Mouse (Mus musculus): ENCODE results near the gene Rdh1. TPM values are rescaled to one million over a fixed set of nuclear protein-coding genes. Genes with fewer than 3 reads are reported as not detected.

The Rdh1 gene
- polyA plus RNA-seq, 1 experiment = 0.01 TPM

DNA sequence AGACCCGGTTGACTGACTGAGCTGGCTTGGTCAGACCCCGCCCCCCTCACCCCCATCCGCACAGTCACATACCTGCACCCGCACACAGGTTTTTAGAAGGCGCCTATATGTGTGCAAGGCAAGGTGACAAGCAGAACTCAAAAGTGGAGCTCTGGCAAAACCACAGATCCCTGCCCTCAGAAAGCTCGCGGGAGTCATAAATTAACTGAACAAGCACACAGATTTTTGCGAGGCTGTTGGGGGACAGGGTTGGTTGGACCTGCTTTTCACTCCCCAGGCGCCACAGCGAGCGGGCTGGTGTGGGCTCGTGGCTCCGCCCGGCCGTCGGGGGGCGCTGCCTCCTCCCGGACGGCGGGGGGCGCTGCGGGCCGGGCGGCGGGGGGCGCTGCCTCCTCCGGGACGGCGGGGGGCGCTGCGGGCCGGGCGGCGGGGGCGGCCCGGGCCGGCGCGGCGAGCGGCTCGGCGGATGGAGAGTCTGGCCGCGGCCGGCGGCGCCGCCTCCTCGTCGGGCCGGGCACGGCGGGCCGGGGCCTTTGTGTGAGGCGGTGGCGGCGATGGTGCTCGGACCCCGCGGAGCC lies 20.3 kb upstream of the Rdh1 start, which contains the start of gene Zbtb39:
Gene Zbtb39 (plus strand): TSS at position 456 of the 578 bp plus-strand sequence.
- peaks cover 6% of the 10 kb centered on the region for H3K27me3 ChIP-seq (ENCODE audit: control insufficient read depth, insufficient read depth, insufficient read length)
- H3K4me2 ChIP-seq (ENCODE audit: low read depth) = peak within 1 kb of the TSS; percentile 75
- H3K36me3 ChIP-seq (ENCODE audit: control insufficient read depth, insufficient read depth) = no peaks in the 10 kb centered on the region
- peak within 1 kb of the TSS; percentile 95 for H3ac ChIP-seq (ENCODE audit: control insufficient read depth, insufficient read length)
- H3K4me3 ChIP-seq = peak within 1 kb of the TSS; percentile 34
- H3K79me2 ChIP-seq (ENCODE audit: control insufficient read depth, insufficient read depth) = peaks cover 28% of the 10 kb centered on the region
- TF ChIP-seq MYOG (IDR thresholded peaks at IDR 0.05; ENCODE audit: control insufficient read depth in 1 of 3, insufficient read depth in 1 of 3, insufficient read length in 2 of 3, low read depth in 2 of 3) (no peak), REST (IDR thresholded peaks at IDR 0.05; ENCODE audit: insufficient read depth, insufficient read length) (no peak), MYOD1 (IDR thresholded peaks at IDR 0.05; ENCODE audit: control insufficient read depth in 1 of 3, insufficient read length in 2 of 3, low read depth in 2 of 3) (no peak), TCF12 (IDR thresholded peaks at IDR 0.05; ENCODE audit: insufficient read depth, poor library complexity, severe bottlenecking) (no peak), MAX (IDR thresholded peaks at IDR 0.05; ENCODE audit: low read depth) (no peak), SRF (IDR thresholded peaks at IDR 0.05; ENCODE audit: control insufficient read depth, insufficient read length, low read depth) (no peak), POLR2AphosphoS2 (IDR thresholded peaks at IDR 0.05; ENCODE audit: insufficient read length, low read depth) (peak; percentile 18), POLR2A (IDR thresholded peaks at IDR 0.05; ENCODE audit: insufficient read length, low read depth) (peak; percentile 81), CEBPB (IDR thresholded peaks at IDR 0.05; ENCODE audit: insufficient read depth, poor library complexity, severe bottlenecking) (no peak), TCF3 (IDR thresholded peaks at IDR 0.05; ENCODE audit: insufficient read length, low read depth) (no peak), E2F4 (IDR thresholded peaks at IDR 0.05; ENCODE audit: insufficient read depth) (no peak), USF1 (IDR thresholded peaks at IDR 0.05; ENCODE audit: low read depth) (no peak)

DNA sequence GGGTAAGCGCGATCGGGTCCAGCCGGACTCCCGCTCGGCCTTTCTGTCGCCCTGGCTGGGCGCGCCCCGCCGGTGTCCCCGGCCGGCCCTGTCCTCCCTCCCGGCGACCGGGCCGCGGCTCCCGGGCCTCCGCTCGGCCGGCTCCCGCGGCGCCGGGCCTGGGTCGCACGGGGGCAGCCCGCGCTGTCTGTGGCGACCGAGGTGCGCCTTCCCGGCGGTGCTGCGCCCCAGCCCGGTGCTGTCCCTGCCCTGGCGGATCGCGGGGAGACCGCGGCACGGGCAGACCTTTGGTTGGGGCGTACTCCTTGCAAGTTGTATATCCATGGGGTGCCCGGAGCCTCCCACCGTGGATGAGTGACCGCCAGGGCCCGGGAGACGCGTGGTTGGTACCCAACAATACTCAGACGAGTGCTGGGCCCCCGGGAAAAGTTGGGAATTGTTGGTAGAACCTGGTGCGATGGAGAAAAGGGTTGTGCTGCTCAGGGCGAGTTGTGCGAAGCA lies 19.8 kb upstream of the Rdh1 start:
- TF ChIP-seq TCF12 (IDR thresholded peaks at IDR 0.05; ENCODE audit: insufficient read depth, poor library complexity, severe bottlenecking) = no peak
- no peak for TF ChIP-seq CEBPB (IDR thresholded peaks at IDR 0.05; ENCODE audit: insufficient read depth, poor library complexity, severe bottlenecking)
- TF ChIP-seq POLR2AphosphoS2 (IDR thresholded peaks at IDR 0.05; ENCODE audit: insufficient read length, low read depth) = no peak
- TF ChIP-seq MYOG (IDR thresholded peaks at IDR 0.05; ENCODE audit: control insufficient read depth in 1 of 3, insufficient read depth in 1 of 3, insufficient read length in 2 of 3, low read depth in 2 of 3) = no peak
- TF ChIP-seq MYOD1 (IDR thresholded peaks at IDR 0.05; ENCODE audit: control insufficient read depth in 1 of 3, insufficient read length in 2 of 3, low read depth in 2 of 3) = no peak
- no peak for TF ChIP-seq MAX (IDR thresholded peaks at IDR 0.05; ENCODE audit: low read depth)
- no peak for TF ChIP-seq E2F4 (IDR thresholded peaks at IDR 0.05; ENCODE audit: insufficient read depth)
- TF ChIP-seq USF1 (IDR thresholded peaks at IDR 0.05; ENCODE audit: low read depth) = no peak
- no peak for TF ChIP-seq POLR2A (IDR thresholded peaks at IDR 0.05; ENCODE audit: insufficient read length, low read depth)
- no peak for TF ChIP-seq SRF (IDR thresholded peaks at IDR 0.05; ENCODE audit: control insufficient read depth, insufficient read length, low read depth)
- no peak for TF ChIP-seq REST (IDR thresholded peaks at IDR 0.05; ENCODE audit: insufficient read depth, insufficient read length)
- no peak for TF ChIP-seq TCF3 (IDR thresholded peaks at IDR 0.05; ENCODE audit: insufficient read length, low read depth)
- peak overlapping the region; percentile 75 for H3K4me2 ChIP-seq (ENCODE audit: low read depth)
- peaks cover 31% of the 10 kb centered on the region for H3K79me2 ChIP-seq (ENCODE audit: control insufficient read depth, insufficient read depth)
- peaks cover 6% of the 10 kb centered on the region for H3K27me3 ChIP-seq (ENCODE audit: control insufficient read depth, insufficient read depth, insufficient read length)
- H3K36me3 ChIP-seq (ENCODE audit: control insufficient read depth, insufficient read depth) = peaks cover 1% of the 10 kb centered on the region
- peak overlapping the region; percentile 95 for H3ac ChIP-seq (ENCODE audit: control insufficient read depth, insufficient read length)
- peak overlapping the region; percentile 34 for H3K4me3 ChIP-seq

DNA sequence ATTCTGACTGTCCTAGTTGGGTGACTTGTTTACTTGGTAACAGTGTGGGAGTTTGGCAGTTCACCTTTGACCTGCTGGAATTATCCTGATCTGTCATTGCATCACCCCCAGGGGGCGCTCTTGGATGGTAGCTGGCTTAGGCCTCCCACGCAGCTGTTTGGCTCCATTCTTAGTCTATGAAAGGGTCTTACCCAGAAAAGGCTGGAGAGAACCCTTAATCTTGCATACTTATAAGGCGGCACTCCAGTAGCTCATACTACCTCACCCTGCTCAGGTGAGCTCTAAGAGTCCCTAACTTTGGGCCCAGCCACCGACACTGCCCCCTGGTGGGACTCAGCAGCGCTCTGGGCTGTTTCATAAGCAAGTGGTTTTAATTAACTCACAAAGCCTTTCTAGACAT lies 14.9 kb upstream of the Rdh1 start:
- H3K4me3 ChIP-seq = no peak overlapping the region
- H3K27me3 ChIP-seq (ENCODE audit: control insufficient read depth, insufficient read depth, insufficient read length) = no peaks in the 10 kb centered on the region
- H3K4me2 ChIP-seq (ENCODE audit: low read depth) = no peak overlapping the region
- peaks cover 13% of the 10 kb centered on the region for H3K36me3 ChIP-seq (ENCODE audit: control insufficient read depth, insufficient read depth)
- H3K79me2 ChIP-seq (ENCODE audit: control insufficient read depth, insufficient read depth) = peaks cover 31% of the 10 kb centered on the region
- TF ChIP-seq SRF (IDR thresholded peaks at IDR 0.05; ENCODE audit: control insufficient read depth, insufficient read length, low read depth) (no peak), USF1 (IDR thresholded peaks at IDR 0.05; ENCODE audit: low read depth) (no peak), MYOG (IDR thresholded peaks at IDR 0.05; ENCODE audit: control insufficient read depth in 1 of 3, insufficient read depth in 1 of 3, insufficient read length in 2 of 3, low read depth in 2 of 3) (no peak), POLR2A (IDR thresholded peaks at IDR 0.05; ENCODE audit: insufficient read length, low read depth) (no peak), TCF3 (IDR thresholded peaks at IDR 0.05; ENCODE audit: insufficient read length, low read depth) (no peak), E2F4 (IDR thresholded peaks at IDR 0.05; ENCODE audit: insufficient read depth) (no peak), TCF12 (IDR thresholded peaks at IDR 0.05; ENCODE audit: insufficient read depth, poor library complexity, severe bottlenecking) (no peak), CEBPB (IDR thresholded peaks at IDR 0.05; ENCODE audit: insufficient read depth, poor library complexity, severe bottlenecking) (no peak), MAX (IDR thresholded peaks at IDR 0.05; ENCODE audit: low read depth) (no peak), POLR2AphosphoS2 (IDR thresholded peaks at IDR 0.05; ENCODE audit: insufficient read length, low read depth) (no peak)
- H3ac ChIP-seq (ENCODE audit: control insufficient read depth, insufficient read length) = no peak overlapping the region

DNA sequence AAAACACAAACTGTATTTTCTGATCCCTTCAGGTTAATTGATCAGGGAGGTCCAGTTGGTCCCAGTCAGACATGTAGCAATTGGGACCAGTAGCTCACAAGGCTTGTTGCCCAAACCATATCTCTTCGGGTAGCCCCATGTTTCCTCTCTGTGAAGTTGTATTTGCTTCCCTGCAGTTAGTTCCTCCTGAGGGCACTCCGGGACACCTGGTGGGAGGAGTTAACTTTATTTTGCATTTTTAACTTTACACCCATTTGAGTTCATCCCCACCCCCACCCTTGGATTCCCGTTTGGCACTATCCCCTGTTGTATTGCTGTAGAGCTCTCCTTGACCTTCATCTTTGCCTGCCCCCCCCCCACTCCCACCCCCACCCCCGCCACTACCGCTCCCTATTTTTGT lies 13.6 kb upstream of the Rdh1 start:
- no peak overlapping the region for H3ac ChIP-seq (ENCODE audit: control insufficient read depth, insufficient read length)
- peaks cover 13% of the 10 kb centered on the region for H3K36me3 ChIP-seq (ENCODE audit: control insufficient read depth, insufficient read depth)
- peaks cover 20% of the 10 kb centered on the region for H3K79me2 ChIP-seq (ENCODE audit: control insufficient read depth, insufficient read depth)
- H3K4me3 ChIP-seq = no peak overlapping the region
- no peaks in the 10 kb centered on the region for H3K27me3 ChIP-seq (ENCODE audit: control insufficient read depth, insufficient read depth, insufficient read length)
- TF ChIP-seq MAX (IDR thresholded peaks at IDR 0.05; ENCODE audit: low read depth) (no peak), REST (IDR thresholded peaks at IDR 0.05; ENCODE audit: insufficient read depth, insufficient read length) (no peak), USF1 (IDR thresholded peaks at IDR 0.05; ENCODE audit: low read depth) (no peak), POLR2A (IDR thresholded peaks at IDR 0.05; ENCODE audit: insufficient read length, low read depth) (no peak), POLR2AphosphoS2 (IDR thresholded peaks at IDR 0.05; ENCODE audit: insufficient read length, low read depth) (no peak), CEBPB (IDR thresholded peaks at IDR 0.05; ENCODE audit: insufficient read depth, poor library complexity, severe bottlenecking) (no peak), TCF3 (IDR thresholded peaks at IDR 0.05; ENCODE audit: insufficient read length, low read depth) (no peak), E2F4 (IDR thresholded peaks at IDR 0.05; ENCODE audit: insufficient read depth) (no peak), MYOD1 (IDR thresholded peaks at IDR 0.05; ENCODE audit: control insufficient read depth in 1 of 3, insufficient read length in 2 of 3, low read depth in 2 of 3) (no peak), SRF (IDR thresholded peaks at IDR 0.05; ENCODE audit: control insufficient read depth, insufficient read length, low read depth) (no peak), MYOG (IDR thresholded peaks at IDR 0.05; ENCODE audit: control insufficient read depth in 1 of 3, insufficient read depth in 1 of 3, insufficient read length in 2 of 3, low read depth in 2 of 3) (no peak), TCF12 (IDR thresholded peaks at IDR 0.05; ENCODE audit: insufficient read depth, poor library complexity, severe bottlenecking) (no peak)
- H3K4me2 ChIP-seq (ENCODE audit: low read depth) = no peak overlapping the region

Data from myocyte (in vitro differentiated cells).